Mouse (Mus musculus): ENCODE measurements around the gene Pigb. TPM values are rescaled to one million over a fixed set of nuclear protein-coding genes. Genes with fewer than 3 reads are reported as not detected.

Pigb gene
- total RNA-seq, 2 experiments from 2014 or later = 5.2 to 28.2 TPM

DNA sequence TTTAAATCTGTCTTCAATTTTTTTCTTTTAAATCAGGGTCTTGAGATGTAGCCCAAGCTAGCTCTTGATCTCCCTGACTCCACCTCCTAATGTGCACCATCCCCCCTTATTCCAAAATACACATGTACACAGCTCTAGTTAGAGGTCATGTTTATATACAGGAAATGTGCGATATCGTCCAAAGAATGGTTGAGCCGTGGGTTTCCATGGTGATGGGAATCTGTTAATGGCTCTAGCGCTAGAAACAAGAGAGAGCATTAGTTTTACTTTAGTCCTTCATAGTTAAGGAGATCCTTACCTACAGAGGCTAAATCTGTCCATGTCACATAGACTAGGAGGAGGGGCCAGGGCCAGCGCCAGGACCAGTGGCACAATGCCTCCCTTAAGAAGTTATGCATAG lies 9.7 kb upstream of the Pigb start:
- no peak for ATAC-seq (replicated peaks; ENCODE audit: low FRiP score, low TSS enrichment, poor library complexity, severe bottlenecking)

DNA sequence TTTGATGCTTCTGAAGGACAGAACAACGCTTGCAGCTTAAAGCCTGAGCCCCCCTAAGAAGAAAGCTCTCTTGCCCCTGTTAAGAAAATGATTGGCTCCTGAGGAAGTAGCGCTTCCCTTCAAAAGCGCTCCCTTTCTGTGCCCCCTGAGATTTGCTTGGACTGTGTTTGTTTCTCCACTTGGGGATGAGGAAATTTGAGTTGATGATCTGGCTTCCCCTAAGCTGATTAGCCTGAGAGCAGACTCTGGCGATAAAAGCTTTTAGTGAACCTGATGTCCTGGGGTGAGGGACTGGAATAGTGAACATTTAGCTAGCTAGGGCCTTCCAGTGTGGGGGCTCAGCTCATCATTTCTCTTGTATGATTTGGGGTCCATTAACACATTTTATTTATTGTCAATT lies 8.7 kb upstream of the Pigb start:
- ATAC-seq (replicated peaks; ENCODE audit: low FRiP score, low TSS enrichment, poor library complexity, severe bottlenecking) = no peak

DNA sequence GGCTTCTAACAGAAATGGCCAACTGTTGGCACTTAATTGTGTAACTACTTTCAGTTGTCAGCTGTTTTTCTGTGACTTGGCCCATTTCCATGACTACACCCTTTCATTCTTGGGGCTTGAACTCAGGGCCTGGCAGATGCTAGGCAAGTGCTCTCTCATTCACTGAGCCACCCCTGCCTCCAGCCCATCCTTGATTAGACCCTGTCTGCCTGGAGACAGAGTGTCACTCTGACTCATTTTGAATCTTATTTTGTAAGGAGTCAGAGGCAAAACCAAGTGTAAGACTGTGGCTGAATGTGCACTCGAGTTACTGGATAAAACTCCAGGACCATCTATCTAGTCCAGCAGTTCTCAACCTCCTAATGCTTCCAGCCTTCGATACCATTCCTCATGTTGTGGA lies 7.7 kb upstream of the Pigb start:
- no peak for ATAC-seq (replicated peaks; ENCODE audit: low FRiP score, low TSS enrichment, poor library complexity, severe bottlenecking)

DNA sequence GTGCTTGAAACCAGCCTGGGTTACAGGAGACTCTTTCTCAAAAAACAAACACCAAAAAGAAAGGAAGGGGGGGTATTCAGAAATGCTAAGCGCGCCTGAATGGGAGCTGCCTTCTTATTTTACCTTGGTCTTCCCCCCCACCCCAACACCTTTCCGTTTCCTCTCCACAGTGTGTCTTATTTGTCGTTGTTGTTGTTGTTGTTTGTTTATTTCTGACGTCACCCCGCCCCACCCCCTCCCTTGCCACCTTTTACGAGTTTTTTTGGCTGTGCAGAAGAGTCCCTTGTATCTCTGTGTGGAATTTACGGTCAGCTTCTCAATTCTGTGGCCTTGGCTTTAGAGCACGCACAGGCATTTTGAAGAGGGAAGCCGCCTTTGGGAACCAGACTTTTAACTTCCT lies 5.5 kb upstream of the Pigb start:
- ATAC-seq (replicated peaks; ENCODE audit: low FRiP score, low TSS enrichment, poor library complexity, severe bottlenecking) = no peak

DNA sequence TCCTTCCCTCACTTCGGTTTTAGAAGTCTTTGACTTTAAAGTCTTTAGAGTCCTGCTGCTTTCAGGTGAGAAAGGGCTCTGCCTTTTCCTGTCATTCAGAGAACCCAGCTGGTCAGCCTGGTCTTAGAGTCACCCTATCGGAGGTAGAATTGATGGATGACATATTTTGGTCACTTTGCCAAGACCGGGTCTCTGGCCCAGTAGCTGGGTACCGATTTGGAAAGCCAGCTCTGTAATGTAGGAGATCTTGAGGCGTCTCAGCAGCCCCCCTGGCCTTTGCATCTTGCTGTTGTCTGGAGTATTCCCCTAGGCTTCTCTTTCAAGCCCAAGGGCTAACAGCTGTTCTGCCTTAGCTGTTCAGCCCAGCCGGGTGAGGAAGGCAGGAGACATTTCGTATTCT lies 5.0 kb upstream of the Pigb start:
- ATAC-seq (replicated peaks; ENCODE audit: low FRiP score, low TSS enrichment, poor library complexity, severe bottlenecking) = no peak

DNA sequence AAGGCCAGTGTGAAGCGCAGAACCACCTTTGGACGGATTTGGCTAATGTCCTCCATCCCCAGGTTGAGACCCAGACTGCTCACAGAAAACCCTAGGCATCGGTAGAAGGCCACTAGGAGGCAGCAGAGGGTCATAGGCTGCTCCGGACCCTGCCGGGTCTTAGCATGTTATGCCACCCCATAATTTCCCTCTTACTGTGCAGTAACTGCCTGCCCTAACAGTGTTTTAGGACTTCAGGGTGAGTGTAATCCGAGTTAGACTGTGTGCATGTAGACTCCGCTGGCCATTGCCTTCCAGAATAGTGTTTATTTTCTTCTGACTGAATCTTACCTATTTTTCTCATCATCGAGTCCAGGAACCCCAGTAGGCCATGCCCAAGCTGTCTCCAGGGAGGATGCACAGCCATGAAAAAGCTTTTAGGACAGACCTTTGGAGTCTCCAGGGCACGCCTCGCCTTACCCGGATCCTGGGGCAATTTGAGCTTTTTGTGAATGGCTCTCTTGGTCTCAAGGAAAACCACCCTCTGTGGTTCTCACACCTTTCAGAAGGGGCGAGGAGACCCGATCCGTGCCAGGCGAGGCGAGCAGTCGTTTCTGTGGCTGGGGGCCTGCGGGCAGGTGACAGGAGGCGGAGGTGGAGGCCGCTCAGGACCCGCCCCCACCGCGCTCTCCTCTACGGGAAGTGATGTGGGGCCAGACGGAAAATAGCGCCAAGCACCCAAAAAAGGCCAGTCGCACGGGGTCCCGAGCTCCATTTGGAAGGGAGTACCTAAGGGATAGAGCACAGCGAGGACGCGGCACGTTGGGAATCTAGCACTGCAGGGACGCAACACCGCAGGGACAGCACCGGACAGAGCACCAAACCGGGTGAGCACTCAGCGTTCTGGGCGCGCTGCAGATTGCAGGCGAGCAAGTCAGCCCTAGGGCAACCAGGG lies 4.2 kb upstream of the Pigb start, which contains the start of gene Rab27a:
Gene Rab27a (plus strand): TSS at position 709 of the 934 bp plus-strand sequence.
- peak; percentile 79 for ATAC-seq (replicated peaks; ENCODE audit: low FRiP score, low TSS enrichment, poor library complexity, severe bottlenecking)

DNA sequence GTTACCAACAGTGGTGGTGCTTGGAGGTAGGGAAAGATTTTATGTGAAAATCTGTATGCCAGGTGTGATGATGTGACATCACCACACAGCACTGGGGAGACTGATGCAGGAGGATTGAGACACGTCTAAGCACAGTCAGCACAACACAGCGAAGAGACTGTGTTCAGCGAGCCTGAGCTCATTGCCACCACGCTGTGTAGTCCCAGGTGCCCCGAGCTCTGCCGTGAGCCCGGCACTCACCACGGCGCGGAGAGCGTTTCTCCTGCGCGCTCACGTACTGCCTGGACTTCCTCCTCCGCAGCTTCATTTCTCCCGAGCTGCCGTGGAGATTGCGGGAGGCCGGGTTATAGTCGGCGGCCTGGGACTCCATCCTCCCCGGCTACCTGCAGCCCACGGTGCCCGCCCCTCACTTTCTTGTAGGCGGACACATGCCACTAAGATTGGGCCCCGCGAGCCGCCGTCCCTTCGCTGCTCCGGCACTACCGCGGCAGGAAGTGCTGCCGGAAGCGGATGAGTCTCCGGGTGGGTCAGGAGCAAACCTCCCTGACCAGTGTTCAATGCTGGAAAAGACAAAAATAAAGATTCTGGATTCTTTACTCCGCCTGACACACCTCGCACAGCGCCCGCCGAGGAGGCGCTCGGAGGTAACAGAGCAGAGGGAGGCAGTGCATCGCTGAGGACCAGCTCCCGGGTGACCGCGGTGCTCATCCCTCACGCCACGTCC lies 794 bp downstream of the Pigb start:
- ATAC-seq (replicated peaks; ENCODE audit: low FRiP score, low TSS enrichment, poor library complexity, severe bottlenecking) = peak; percentile 84

DNA sequence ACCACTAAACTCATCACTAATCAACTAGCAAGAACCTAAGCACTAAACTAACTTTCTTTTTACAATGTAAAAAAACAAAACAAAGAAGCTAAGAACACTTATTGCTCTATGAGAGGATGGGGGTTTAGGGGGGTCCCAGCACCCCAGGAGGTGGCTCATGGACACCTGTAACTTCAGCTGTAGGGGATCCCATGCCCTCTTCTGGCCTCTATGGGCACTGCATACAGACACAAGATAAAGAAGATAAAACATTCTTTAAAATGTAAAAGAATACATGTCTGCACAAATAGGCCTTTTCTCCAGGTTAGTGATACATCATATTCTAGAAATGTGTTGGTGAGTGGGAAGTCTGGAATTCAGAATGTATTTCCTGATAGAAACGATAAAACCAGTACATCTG lies 6.8 kb downstream of the Pigb start:
- 0 out of 2 replicates have a peak, but pooled peaks have one; percentile 57 for ATAC-seq (replicated peaks; ENCODE audit: low FRiP score, low TSS enrichment, poor library complexity, severe bottlenecking)

DNA sequence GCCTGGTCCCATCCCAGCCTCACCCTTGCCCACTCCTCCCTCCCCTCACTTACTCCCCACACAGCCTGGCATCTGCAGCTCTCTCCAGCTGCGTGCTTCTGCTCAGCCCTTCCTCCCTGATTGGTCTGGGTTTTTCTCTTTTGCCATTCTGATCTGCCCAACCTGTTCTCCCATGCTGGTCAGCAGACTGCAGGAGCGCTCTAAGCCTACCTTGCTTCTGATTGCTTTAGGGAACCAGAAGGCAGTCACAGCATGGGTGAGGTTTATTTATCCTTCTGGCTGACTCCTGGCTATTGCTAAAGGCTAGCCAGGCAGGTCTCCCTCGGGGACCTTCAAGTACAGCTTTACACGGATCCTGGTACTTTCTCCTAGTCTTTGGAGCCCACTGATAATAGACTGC lies 8.8 kb downstream of the Pigb start:
- ATAC-seq (replicated peaks; ENCODE audit: low FRiP score, low TSS enrichment, poor library complexity, severe bottlenecking) = no peak

DNA sequence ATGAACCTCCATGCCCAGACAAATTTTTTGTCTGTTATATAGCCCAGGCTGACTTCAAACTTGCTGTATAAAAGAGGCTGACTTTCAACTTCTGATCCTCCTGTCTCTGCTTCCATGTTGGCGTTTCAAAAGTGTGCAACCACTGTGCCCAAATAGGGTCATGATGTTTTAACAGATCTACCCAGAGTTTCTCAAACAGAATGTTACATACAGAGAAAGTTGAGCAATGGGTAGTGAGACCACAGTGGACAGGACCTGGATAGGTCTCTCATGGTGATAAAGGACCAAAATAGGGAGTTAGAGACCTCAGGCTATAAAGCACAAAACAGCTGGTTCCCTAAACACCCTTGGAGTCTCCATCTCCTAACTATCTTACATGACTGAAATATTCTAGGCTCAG lies 9.7 kb downstream of the Pigb start:
- ATAC-seq (replicated peaks; ENCODE audit: low FRiP score, low TSS enrichment, poor library complexity, severe bottlenecking) = no peak

DNA sequence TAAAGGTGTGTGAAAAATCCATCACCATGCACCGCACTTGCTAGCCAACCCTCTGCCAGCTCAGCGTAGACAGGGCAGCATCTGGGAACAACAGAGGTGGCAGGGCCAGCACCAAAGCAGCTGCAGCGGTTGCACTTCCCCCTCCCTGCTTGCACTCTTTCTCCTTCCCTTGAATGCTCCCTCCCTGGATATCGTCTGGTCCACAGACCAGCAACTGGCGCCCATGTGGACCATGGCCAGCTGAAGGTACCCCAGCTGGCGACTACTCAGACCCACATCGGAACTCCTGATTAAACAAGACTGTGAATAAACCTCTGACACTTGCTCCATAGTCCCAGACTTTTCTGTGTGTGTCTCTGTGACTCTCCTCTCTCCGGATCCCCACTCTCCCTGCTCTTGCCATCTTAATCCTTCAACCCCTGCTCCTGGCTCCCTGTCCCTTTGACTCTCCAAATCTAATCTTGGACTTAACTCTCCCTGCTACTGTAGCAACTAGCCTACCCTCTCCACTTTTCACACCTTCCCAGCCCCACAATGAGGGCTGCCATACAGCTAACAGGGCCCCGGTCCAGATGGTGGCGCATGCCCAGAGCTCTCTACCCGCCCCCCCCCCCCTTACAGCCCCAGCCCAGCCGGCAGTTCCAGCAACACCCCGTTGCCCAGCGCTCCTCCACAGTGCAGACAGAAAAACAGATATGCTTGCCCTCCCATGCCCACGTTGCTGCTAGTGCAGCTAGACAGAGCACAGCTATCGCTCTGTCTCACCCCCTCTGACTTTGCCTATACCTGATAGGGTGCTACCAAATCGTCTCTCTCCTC lies 14.2 kb downstream of the Pigb start:
- ATAC-seq (replicated peaks; ENCODE audit: low FRiP score, low TSS enrichment, poor library complexity, severe bottlenecking) = no peak

DNA sequence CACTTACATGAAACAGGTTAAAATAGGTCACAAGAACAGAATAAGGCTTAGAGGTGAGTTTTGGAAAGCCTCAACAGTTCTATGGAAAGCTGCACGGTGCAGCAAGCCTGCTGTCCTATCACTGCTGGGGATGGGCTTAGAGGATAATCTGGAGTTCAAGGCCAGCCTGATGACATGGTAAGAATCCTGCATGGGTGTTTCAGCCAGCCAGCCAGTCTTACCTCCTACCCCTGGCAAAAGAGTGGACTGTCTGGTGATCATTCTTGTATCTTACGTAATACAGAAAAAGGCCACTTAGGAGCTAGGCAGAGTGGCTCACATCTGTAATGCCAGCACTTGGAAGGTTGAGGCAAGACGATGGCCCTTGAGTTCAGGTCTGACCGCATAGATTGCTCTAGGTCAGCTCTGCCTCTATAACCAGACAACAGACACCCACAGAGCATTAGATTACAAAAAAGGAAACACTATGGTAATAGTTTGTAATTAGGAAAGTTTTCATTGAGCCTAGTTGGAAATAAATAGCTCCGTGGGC lies 19.5 kb downstream of the Pigb start:
- ATAC-seq (replicated peaks; ENCODE audit: low FRiP score, low TSS enrichment, poor library complexity, severe bottlenecking) = no peak

DNA sequence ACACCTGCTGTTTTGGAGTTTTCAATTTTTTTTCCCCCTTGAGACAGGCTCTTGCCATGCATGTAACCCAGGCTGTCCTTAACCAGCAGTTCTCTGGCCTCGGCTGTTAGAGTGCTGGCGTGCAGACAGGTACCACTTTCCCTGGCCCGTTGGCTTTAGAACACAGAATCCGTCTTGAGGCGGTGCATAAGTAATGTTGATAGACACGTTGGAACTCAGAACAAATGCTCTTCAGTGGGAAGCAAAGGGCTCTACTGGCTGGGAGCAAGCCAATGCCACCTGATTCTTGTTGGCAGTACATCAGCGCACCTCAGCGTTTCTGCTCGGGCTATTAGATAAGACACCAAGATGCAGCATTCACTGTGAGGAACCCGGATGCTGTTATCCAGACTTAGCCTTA lies 20.3 kb downstream of the Pigb start:
- no peak for ATAC-seq (replicated peaks; ENCODE audit: low FRiP score, low TSS enrichment, poor library complexity, severe bottlenecking)

DNA sequence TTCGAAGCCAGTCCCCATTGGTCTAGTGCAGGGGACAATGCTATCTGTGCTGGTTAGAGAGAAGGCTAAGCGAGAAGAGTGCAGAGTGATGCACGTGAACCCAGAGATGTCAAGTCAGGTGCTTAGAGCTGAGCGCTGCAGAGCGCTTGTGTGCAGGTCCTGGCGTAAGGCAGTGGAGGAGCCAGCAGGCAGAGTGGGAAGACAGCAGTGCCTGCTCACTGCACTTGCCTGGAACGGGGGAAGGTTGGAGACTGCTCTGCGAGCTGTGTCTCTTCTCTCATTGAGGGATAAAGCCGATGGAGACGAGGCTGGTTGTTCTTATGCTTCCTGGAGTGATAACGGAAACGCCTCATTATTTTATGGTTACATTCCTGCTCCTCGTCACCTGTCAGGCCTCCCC lies 25.5 kb downstream of the Pigb start:
- no peak for ATAC-seq (replicated peaks; ENCODE audit: low FRiP score, low TSS enrichment, poor library complexity, severe bottlenecking)

DNA sequence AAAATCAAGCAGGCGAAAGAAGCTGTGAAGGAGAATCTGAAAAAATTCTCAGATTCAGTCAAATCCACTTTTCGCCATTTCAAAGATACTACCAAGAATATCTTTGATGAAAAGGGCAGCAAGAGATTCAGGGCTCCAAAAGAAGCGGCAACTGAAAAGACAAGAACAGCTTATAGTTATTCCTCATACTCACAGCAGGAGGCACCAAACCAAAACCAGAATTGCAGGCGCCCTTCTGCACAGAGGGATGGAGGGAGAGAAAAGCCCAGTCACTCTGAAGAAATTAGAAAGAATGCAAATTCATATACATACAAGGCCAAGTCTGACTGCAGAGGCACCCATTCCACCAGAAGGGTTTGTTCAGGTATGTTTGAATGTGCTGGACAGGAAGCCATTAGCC lies 27.5 kb downstream of the Pigb start:
- no peak for ATAC-seq (replicated peaks; ENCODE audit: low FRiP score, low TSS enrichment, poor library complexity, severe bottlenecking)

DNA sequence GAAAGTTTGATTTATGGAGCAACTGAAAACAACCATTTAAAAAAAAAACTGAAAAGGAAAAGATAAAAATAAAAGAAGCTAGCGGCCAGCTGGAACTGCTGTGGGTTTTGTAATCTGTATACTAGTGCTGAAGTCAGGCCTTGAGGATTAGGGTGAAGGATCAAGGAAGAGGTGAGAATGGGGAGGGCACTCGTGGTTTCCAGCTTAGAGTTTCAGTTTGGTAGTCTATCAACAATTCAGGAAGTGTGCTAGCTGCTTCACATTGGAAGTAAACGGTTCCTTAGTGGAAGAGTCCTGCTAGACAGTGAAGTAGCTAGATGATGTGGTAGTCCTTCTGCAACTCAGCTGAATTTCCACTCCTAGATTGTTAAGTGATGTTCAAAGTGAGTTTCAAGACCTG lies 31.8 kb downstream of the Pigb start:
- no peak for ATAC-seq (replicated peaks; ENCODE audit: low FRiP score, low TSS enrichment, poor library complexity, severe bottlenecking)

DNA sequence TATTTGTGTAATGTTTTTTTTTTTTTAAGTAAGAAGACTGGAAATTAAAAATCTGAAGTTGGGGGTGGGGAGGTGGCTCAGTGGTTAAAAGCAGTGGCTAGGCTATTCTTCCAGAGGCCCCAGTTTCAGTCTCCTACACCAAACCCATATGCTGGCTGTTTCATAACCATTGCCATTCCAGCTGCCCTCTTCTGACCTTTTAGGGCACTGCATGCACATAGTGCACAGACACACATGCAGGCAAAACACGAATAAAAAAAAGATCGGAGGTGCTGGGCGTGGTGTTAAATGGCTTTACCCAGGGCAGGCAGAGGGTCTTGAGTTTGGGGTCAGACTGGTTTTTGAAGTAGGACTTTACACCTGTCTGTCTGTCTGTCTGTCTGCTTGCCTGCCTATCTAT lies 34.0 kb downstream of the Pigb start:
- peak; percentile 57; the same call in 1 of the 2 replicates for ATAC-seq (replicated peaks; ENCODE audit: low FRiP score, low TSS enrichment, poor library complexity, severe bottlenecking)

DNA sequence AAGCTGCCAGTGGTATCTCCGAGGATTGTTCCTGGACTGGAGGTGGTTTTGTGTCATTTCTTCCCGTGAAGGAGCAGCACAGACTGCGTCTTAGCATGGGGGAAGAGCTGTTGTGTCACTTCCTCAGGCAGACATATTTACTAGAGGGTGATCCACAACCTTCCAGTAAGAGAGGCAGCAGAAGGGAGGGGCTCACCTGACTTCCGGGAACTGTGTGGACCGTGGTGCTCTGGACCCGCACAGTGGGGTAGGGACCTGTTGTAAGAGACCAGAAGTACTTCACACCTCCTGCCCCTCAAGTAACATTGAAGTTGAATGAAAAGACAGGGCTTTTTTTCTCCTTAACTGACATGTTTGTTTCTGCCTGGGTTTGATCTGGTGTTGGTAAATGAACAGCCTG lies 35.1 kb downstream of the Pigb start:
- no peak for ATAC-seq (replicated peaks; ENCODE audit: low FRiP score, low TSS enrichment, poor library complexity, severe bottlenecking)

DNA sequence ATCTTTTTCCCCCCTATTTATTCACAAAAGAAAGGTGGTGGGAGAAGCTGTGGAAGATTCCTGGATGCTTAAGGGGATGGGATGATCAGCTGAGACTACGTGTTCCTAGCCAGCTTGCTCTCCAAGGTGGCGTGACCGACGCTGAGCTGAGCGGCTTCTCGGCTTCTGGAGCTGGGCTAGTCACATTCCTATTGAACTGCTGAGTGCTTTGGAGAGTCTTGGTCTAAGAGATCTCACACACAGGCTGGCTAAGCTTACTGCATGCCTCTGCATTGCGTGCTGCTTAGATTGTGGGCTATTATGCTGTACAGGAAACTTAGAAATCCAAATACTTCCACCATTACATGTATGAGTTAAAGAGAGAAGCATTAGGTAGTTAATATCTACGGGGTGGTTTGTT lies 36.1 kb downstream of the Pigb start:
- ATAC-seq (replicated peaks; ENCODE audit: low FRiP score, low TSS enrichment, poor library complexity, severe bottlenecking) = no peak

DNA sequence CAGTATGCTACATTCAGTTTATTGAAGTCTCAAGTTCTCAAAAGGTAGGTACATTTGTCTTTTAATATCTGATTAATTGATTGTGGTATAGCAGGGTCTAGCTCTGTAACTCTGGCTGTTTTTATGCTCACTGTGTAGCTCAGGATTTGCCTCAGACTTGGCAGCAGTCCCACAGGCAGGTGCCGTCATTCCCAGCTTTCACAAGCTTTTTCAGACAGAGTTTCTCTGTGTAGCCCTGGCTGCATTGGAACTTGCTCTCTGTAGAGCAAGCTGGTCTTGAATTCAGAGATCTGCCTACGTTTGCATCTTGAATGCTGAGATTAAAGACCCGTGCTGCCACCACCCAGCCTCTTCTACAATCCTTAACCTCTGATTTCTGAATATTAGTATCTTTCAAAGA lies 38.0 kb downstream of the Pigb start:
- no peak for ATAC-seq (replicated peaks; ENCODE audit: low FRiP score, low TSS enrichment, poor library complexity, severe bottlenecking)

Data from megakaryocyte-erythroid progenitor cell, adult 5-6 weeks (primary cell).